ENCODE assay signal across 15 mouse cellular contexts in genomic region chr19:6385419-6385818, GRCm38 (mm10). TPM values are rescaled to one million over a fixed set of nuclear protein-coding genes. Genes with fewer than 3 reads are reported as not detected.
DNase-seq lines count a peak whose midpoint lies in the region; ATAC-seq and TF ChIP-seq lines count a peak whose summit lies in the region.
"Had no signal": no experiment of that assay in that cellular context is flagged by ENCODE, and none has a peak within 500 bp of the region (broad histone marks: within the 10 kb centered on the region; RNA-seq: fewer than 3 reads in every experiment).

No protein-coding gene starts in this region.

- peaks cover 17% of the 10 kb centered on the region for H3K4me1 ChIP-seq in heart, adult 2 months (ENCODE audit: control insufficient read depth, insufficient read depth, low read length)
- peaks cover 29% of the 10 kb centered on the region for H3K4me1 ChIP-seq in heart, postnatal 0 days (ENCODE audit: control insufficient read depth, insufficient read depth)
- H3K4me1 ChIP-seq in limb, embryonic 13.5 days: peaks cover 32% of the 10 kb centered on the region
- peaks cover 46% of the 10 kb centered on the region for H3K4me1 ChIP-seq in limb, embryonic 10.5 days
- H3K4me1 ChIP-seq in stomach, embryonic 16.5 days (ENCODE audit: control insufficient read depth, insufficient read depth, low read length): peaks cover 22% of the 10 kb centered on the region

- peaks cover 3% of the 10 kb centered on the region; the same call in 1 of the 2 replicates for H3K36me3 ChIP-seq in heart, adult 2 months (ENCODE audit: control insufficient read depth, insufficient read depth, low read length)
- H3K36me3 ChIP-seq in heart, postnatal 0 days (replicated peaks; ENCODE audit: control insufficient read depth, insufficient read depth, low read length): peaks cover 34% of the 10 kb centered on the region
- H3K36me3 ChIP-seq in limb, embryonic 13.5 days: peaks cover 4% of the 10 kb centered on the region; the same call in 1 of the 2 replicates
- H3K36me3 ChIP-seq in limb, embryonic 10.5 days: 0 out of 2 replicates have a peak, but pooled peaks cover 5% of the 10 kb centered on the region
- H3K36me3 ChIP-seq in stomach, embryonic 16.5 days (ENCODE audit: control insufficient read depth, insufficient read depth, low read length): no peaks in the 10 kb centered on the region
- H3K36me3 ChIP-seq: forebrain, embryonic 15.5 days; midbrain, embryonic 12.5 days had no signal

- H3K9ac ChIP-seq in heart, adult 2 months (ENCODE audit: low read depth, low read length): peak overlapping the region; percentile 60
- H3K9ac ChIP-seq in heart, postnatal 0 days (replicated peaks; ENCODE audit: low read depth, low read length): peak overlapping the region; percentile 55
- no peak overlapping the region for H3K9ac ChIP-seq in limb, embryonic 13.5 days
- no peak overlapping the region for H3K9ac ChIP-seq in stomach, embryonic 16.5 days (ENCODE audit: low read length)
- H3K9ac ChIP-seq: forebrain, embryonic 15.5 days; limb, embryonic 15.5 days; midbrain, embryonic 12.5 days had no signal

- ATAC-seq in heart, postnatal 0 days (ENCODE audit: insufficient read depth, low read depth): no peak
- no peak for ATAC-seq in limb, embryonic 13.5 days (ENCODE audit: low FRiP score, low read depth)
- no peak for ATAC-seq in stomach, embryonic 16.5 days (ENCODE audit: insufficient read depth, low FRiP score)
- ATAC-seq: forebrain, embryonic 15.5 days had no signal

- TF ChIP-seq CTCF in heart, adult 2 months (IDR thresholded peaks at IDR 0.05): no peak
- TF ChIP-seq CTCF in heart, postnatal 0 days (IDR thresholded peaks at IDR 0.05; ENCODE audit: low read depth): no peak

- no peak for TF ChIP-seq EP300 in heart, adult 2 months (IDR thresholded peaks at IDR 0.05; ENCODE audit: insufficient read depth, low read depth, low read length)
- TF ChIP-seq EP300 in heart, postnatal 0 days (IDR thresholded peaks at IDR 0.05; ENCODE audit: low read depth): no peak

- WGBS in heart, adult 2 months: 48% methylated on average over 5 of the region's 5 CpGs
- WGBS in heart, postnatal 0 days: 29% methylated on average over 5 of the region's 5 CpGs
- WGBS in limb, embryonic 13.5 days: 69% methylated on average over 5 of the region's 5 CpGs
- 67% methylated on average over 5 of the region's 5 CpGs for WGBS in limb, embryonic 10.5 days
- 74% methylated on average over 5 of the region's 5 CpGs for WGBS in stomach, embryonic 16.5 days

- no peak for TF ChIP-seq POLR2A in heart, adult 2 months (IDR thresholded peaks at IDR 0.05; ENCODE audit: insufficient read depth, low read depth, low read length)

- no peaks in the 10 kb centered on the region for H3K9me3 ChIP-seq in heart, postnatal 0 days (replicated peaks; ENCODE audit: control insufficient read depth, low read length)
- no peaks in the 10 kb centered on the region for H3K9me3 ChIP-seq in limb, embryonic 13.5 days
- no peaks in the 10 kb centered on the region for H3K9me3 ChIP-seq in limb, embryonic 10.5 days (replicated peaks)
- no peaks in the 10 kb centered on the region for H3K9me3 ChIP-seq in stomach, embryonic 16.5 days (replicated peaks; ENCODE audit: control insufficient read depth, low read length)
- H3K9me3 ChIP-seq: forebrain, embryonic 15.5 days; limb, embryonic 15.5 days; midbrain, embryonic 12.5 days had no signal

- H3K4me3 ChIP-seq in heart, adult 2 months: peak overlapping the region; percentile 62
- peak overlapping the region; percentile 52 for H3K4me3 ChIP-seq in heart, postnatal 0 days (ENCODE audit: low read depth, low read length)
- H3K4me3 ChIP-seq in limb, embryonic 13.5 days: no peak overlapping the region
- H3K4me3 ChIP-seq in limb, embryonic 10.5 days: no peak overlapping the region
- H3K4me3 ChIP-seq in stomach, embryonic 16.5 days (replicated peaks; ENCODE audit: low read length): no peak overlapping the region
- H3K4me3 ChIP-seq: forebrain, embryonic 15.5 days; limb, embryonic 15.5 days; midbrain, embryonic 12.5 days had no signal

- 0 out of 2 replicates have a peak, but pooled peaks cover 1% of the 10 kb centered on the region for H3K79me2 ChIP-seq in heart, adult 2 months (replicated peaks; ENCODE audit: control insufficient read depth, insufficient read depth, low read length)

- H3K27ac ChIP-seq in heart, adult 2 months: peak overlapping the region; percentile 92
- peak overlapping the region; percentile 87 for H3K27ac ChIP-seq in heart, postnatal 0 days (ENCODE audit: low read depth)
- no peak overlapping the region for H3K27ac ChIP-seq in limb, embryonic 13.5 days
- no peak overlapping the region for H3K27ac ChIP-seq in limb, embryonic 10.5 days
- H3K27ac ChIP-seq in stomach, embryonic 16.5 days (ENCODE audit: low read length): no peak overlapping the region
- H3K27ac ChIP-seq: forebrain, embryonic 15.5 days; limb, embryonic 15.5 days; midbrain, embryonic 12.5 days had no signal

- intact Hi-C loops in heart, adult 2 months (cut with DNase I): no loop called here

- H3K4me2 ChIP-seq in heart, postnatal 0 days (ENCODE audit: low read depth, low read length): peak overlapping the region; percentile 67
- H3K4me2 ChIP-seq in limb, embryonic 13.5 days (replicated peaks): peak overlapping the region; percentile 17; the same call in 1 of the 2 replicates
- H3K4me2 ChIP-seq in stomach, embryonic 16.5 days (ENCODE audit: low read depth, low read length): 0 out of 2 replicates have a peak overlapping the region, but pooled peaks have one; percentile 13
- H3K4me2 ChIP-seq: forebrain, embryonic 15.5 days; limb, embryonic 15.5 days; midbrain, embryonic 12.5 days had no signal

- DNase-seq in heart, adult 2 months: no peak
- DNase-seq in heart, adult 8-10 months (ENCODE audit: low spot score): no peak
- no peak for DNase-seq in heart, postnatal 0 days (ENCODE audit: low spot score)
- no peak for DNase-seq in heart, adult 11 months
- DNase-seq in limb, embryonic 10.5 days (ENCODE audit: low spot score): no peak
- DNase-seq in right cerebral cortex, postnatal 36 days (ENCODE audit: low spot score in 2 of 2): no peak
- DNase-seq: cerebellum, adult 18-20 months; right cerebral cortex, postnatal 4 days; thymus, postnatal 36 days had no signal

- H3K27me3 ChIP-seq in heart, adult 2 months (ENCODE audit: control insufficient read depth, insufficient read depth, low read length): no peaks in the 10 kb centered on the region
- H3K27me3 ChIP-seq in heart, postnatal 0 days (ENCODE audit: control insufficient read depth, insufficient read depth, low read length): no peaks in the 10 kb centered on the region
- peaks cover 7% of the 10 kb centered on the region for H3K27me3 ChIP-seq in limb, embryonic 13.5 days
- peaks cover 16% of the 10 kb centered on the region for H3K27me3 ChIP-seq in limb, embryonic 10.5 days (ENCODE audit: low read depth, poor library complexity, severe bottlenecking)
- H3K27me3 ChIP-seq in stomach, embryonic 16.5 days (ENCODE audit: control insufficient read depth, insufficient read depth, low read length): no peaks in the 10 kb centered on the region
- H3K27me3 ChIP-seq: CH12.LX; forebrain, embryonic 15.5 days; limb, embryonic 15.5 days had no signal

RNA-seq across cellular contexts. Expression of gene Pygm, which starts 1.2 kb away (rescaled TPM):
- 1,000 to 10,000 TPM; 1,101 to 1,298 TPM for total RNA-seq in heart, adult 2 months (2021)
- polyA plus RNA-seq in heart, adult 2 months (2012; rRNA removed): 1,120 and 1,632 TPM in 2 replicates
- total RNA-seq in heart, adult 8-10 months (2022): 1,000 to 10,000 TPM; 1,301 to 1,379 (median 1,330) TPM
- total RNA-seq in heart, postnatal 0 days (2014; rRNA removed; ENCODE audit: low replicate concordance): 451 and 487 TPM in 2 replicates
- polyA plus RNA-seq in heart, postnatal 0 days (2015; fragmentation: Nextera tagmentation; extraction: Ambion mirVana): 390 and 400 TPM in 2 replicates
- polyA plus RNA-seq in limb, embryonic 13.5 days (2015; fragmentation: Nextera tagmentation; extraction: Ambion mirVana): 13.2 and 14.4 TPM in 2 replicates
- polyA plus RNA-seq in limb, embryonic 10.5 days (2016; fragmentation: Nextera tagmentation; extraction: Ambion mirVana): 2.5 and 3.0 TPM in 2 replicates
- 17.7 and 55.0 TPM in 2 replicates for polyA plus RNA-seq in stomach, embryonic 16.5 days (2015; fragmentation: Nextera tagmentation; extraction: Ambion mirVana)

RNA-seq across cellular contexts. Expression of gene Rasgrp2, which starts 13.7 kb away (rescaled TPM):
- total RNA-seq in heart, adult 2 months (2021): 10 to 100 TPM; 43.3 to 48.0 TPM
- polyA plus RNA-seq in heart, adult 2 months (2012; rRNA removed): 90.1 and 97.2 TPM in 2 replicates
- 10 to 100 TPM; 31.2 to 51.0 (median 43.8) TPM for total RNA-seq in heart, adult 8-10 months (2022)
- 25.3 and 55.6 TPM in 2 replicates for total RNA-seq in heart, postnatal 0 days (2014; rRNA removed; ENCODE audit: low replicate concordance)
- 46.6 and 55.5 TPM in 2 replicates for polyA plus RNA-seq in heart, postnatal 0 days (2015; fragmentation: Nextera tagmentation; extraction: Ambion mirVana)
- 15.2 and 17.7 TPM in 2 replicates for polyA plus RNA-seq in limb, embryonic 13.5 days (2015; fragmentation: Nextera tagmentation; extraction: Ambion mirVana)
- 14.6 and 16.7 TPM in 2 replicates for polyA plus RNA-seq in limb, embryonic 10.5 days (2016; fragmentation: Nextera tagmentation; extraction: Ambion mirVana)
- polyA plus RNA-seq in stomach, embryonic 16.5 days (2015; fragmentation: Nextera tagmentation; extraction: Ambion mirVana): 72.6 and 74.2 TPM in 2 replicates

RNA-seq across cellular contexts. Expression of gene Sf1, which starts 21.9 kb away (rescaled TPM):
- total RNA-seq in heart, adult 2 months (2021): 100 to 1,000 TPM in 1 of 2 experiments, 10 to 100 TPM in 1; 93.0 to 103 TPM
- polyA plus RNA-seq in heart, adult 2 months (2012; rRNA removed): 51.7 and 58.5 TPM in 2 replicates
- 100 to 1,000 TPM in 1 of 4 experiments, 10 to 100 TPM in 3; 84.3 to 103 (median 91.3) TPM for total RNA-seq in heart, adult 8-10 months (2022)
- total RNA-seq in heart, postnatal 0 days (2014; rRNA removed; ENCODE audit: low replicate concordance): 41.8 and 94.6 TPM in 2 replicates
- polyA plus RNA-seq in heart, postnatal 0 days (2015; fragmentation: Nextera tagmentation; extraction: Ambion mirVana): 31.8 and 38.3 TPM in 2 replicates
- polyA plus RNA-seq in limb, embryonic 13.5 days (2015; fragmentation: Nextera tagmentation; extraction: Ambion mirVana): 130 and 148 TPM in 2 replicates
- polyA plus RNA-seq in limb, embryonic 10.5 days (2016; fragmentation: Nextera tagmentation; extraction: Ambion mirVana): 193 and 206 TPM in 2 replicates
- 94.5 and 95.1 TPM in 2 replicates for polyA plus RNA-seq in stomach, embryonic 16.5 days (2015; fragmentation: Nextera tagmentation; extraction: Ambion mirVana)

RNA-seq across cellular contexts. Expression of gene Nrxn2, which starts 33.1 kb away (rescaled TPM):
- total RNA-seq in heart, adult 2 months (2021): 1 to 10 TPM; 4.5 to 5.2 TPM
- 3.4 TPM in 2 replicates for polyA plus RNA-seq in heart, adult 2 months (2012; rRNA removed)
- total RNA-seq in heart, adult 8-10 months (2022): 1 to 10 TPM; 3.3 to 6.8 (median 4.1) TPM
- not detected in 2 replicates for total RNA-seq in heart, postnatal 0 days (2014; rRNA removed; ENCODE audit: low replicate concordance)
- polyA plus RNA-seq in heart, postnatal 0 days (2015; fragmentation: Nextera tagmentation; extraction: Ambion mirVana): 0.67 and 0.68 TPM in 2 replicates
- polyA plus RNA-seq in limb, embryonic 13.5 days (2015; fragmentation: Nextera tagmentation; extraction: Ambion mirVana): 1.5 and 1.6 TPM in 2 replicates
- polyA plus RNA-seq in limb, embryonic 10.5 days (2016; fragmentation: Nextera tagmentation; extraction: Ambion mirVana): 0.78 and 1.5 TPM in 2 replicates
- polyA plus RNA-seq in stomach, embryonic 16.5 days (2015; fragmentation: Nextera tagmentation; extraction: Ambion mirVana): 0.91 and 0.98 TPM in 2 replicates

RNA-seq across cellular contexts. Expression of gene Map4k2, which starts 44.5 kb away (rescaled TPM):
- 10 to 100 TPM; 36.1 to 38.4 TPM for total RNA-seq in heart, adult 2 months (2021)
- 88.9 and 107 TPM in 2 replicates for polyA plus RNA-seq in heart, adult 2 months (2012; rRNA removed)
- total RNA-seq in heart, adult 8-10 months (2022): 10 to 100 TPM; 33.4 to 44.4 (median 34.7) TPM
- total RNA-seq in heart, postnatal 0 days (2014; rRNA removed; ENCODE audit: low replicate concordance): 48.4 and 59.1 TPM in 2 replicates
- polyA plus RNA-seq in heart, postnatal 0 days (2015; fragmentation: Nextera tagmentation; extraction: Ambion mirVana): 9.6 and 10.1 TPM in 2 replicates
- 11.8 and 15.5 TPM in 2 replicates for polyA plus RNA-seq in limb, embryonic 13.5 days (2015; fragmentation: Nextera tagmentation; extraction: Ambion mirVana)
- 10.4 and 15.2 TPM in 2 replicates for polyA plus RNA-seq in limb, embryonic 10.5 days (2016; fragmentation: Nextera tagmentation; extraction: Ambion mirVana)
- polyA plus RNA-seq in stomach, embryonic 16.5 days (2015; fragmentation: Nextera tagmentation; extraction: Ambion mirVana): 11.4 and 11.8 TPM in 2 replicates

Comparison
In these comparisons a context has a peak if more than half of its experiments do, and no peak if none do; other contexts are left out.
1. H3K27ac ChIP-seq: peak in heart, adult 2 months (single experiment) and heart, postnatal 0 days (single experiment); none in limb, embryonic 13.5 days (single experiment), limb, embryonic 10.5 days (single experiment) and stomach, embryonic 16.5 days (single experiment).
2. H3K4me3 ChIP-seq: peak in heart, adult 2 months (single experiment) and heart, postnatal 0 days (single experiment); none in limb, embryonic 13.5 days (single experiment), limb, embryonic 10.5 days (single experiment) and stomach, embryonic 16.5 days (single experiment).
3. H3K9ac ChIP-seq: peak in heart, adult 2 months (single experiment) and heart, postnatal 0 days (single experiment); none in limb, embryonic 13.5 days (single experiment) and stomach, embryonic 16.5 days (single experiment).
4. H3K4me2 ChIP-seq: peak in every context shown above with its lines; median percentile 67 in heart, postnatal 0 days; 17 in limb, embryonic 13.5 days; 13 in stomach, embryonic 16.5 days.